Mouse (Mus musculus) midbrain, embryonic 15.5 days (tissue): ENCODE measurements around the gene Ermp1. TPM values are rescaled to one million over a fixed set of nuclear protein-coding genes. Genes with fewer than 3 reads are reported as not detected.
A peak's percentile ranks its signal among the peaks of the same experiment; 100 is the strongest.

Experiments
- ATAC-seq: fragments of 200-750 bp; cut with Nextera tagmentation; replicated peaks from 2 replicates; pipeline ENCODE4 v1.8.0; 2017; ENCODE audit warnings: moderate TSS enrichment
- H3K27ac ChIP-seq: fragments of 300-500 bp; sonication (generic); 2 replicates; pipeline ENCODE4 v1.5.1; 2015; ENCODE audit warnings: mild to moderate bottlenecking, inconsistent platforms
- H3K27me3 ChIP-seq: fragments of 300-500 bp; sonication (generic); replicated peaks from 2 replicates; pipeline ENCODE4 v1.6.1; 2015; ENCODE audit warnings: inconsistent platforms
- H3K36me3 ChIP-seq: fragments of 300-500 bp; sonication (generic); replicated peaks from 2 replicates; pipeline ENCODE4 v1.6.1; 2015; ENCODE audit warnings: inconsistent platforms
- H3K4me1 ChIP-seq: fragments of 300-500 bp; sonication (generic); 2 replicates; pipeline ENCODE4 v1.6.1; 2015; ENCODE audit warnings: inconsistent platforms
- H3K4me2 ChIP-seq: fragments of 300-500 bp; sonication (generic); 2 replicates; pipeline ENCODE4 v1.6.1; 2015; ENCODE audit warnings: inconsistent platforms, mild to moderate bottlenecking, moderate library complexity
- H3K4me3 ChIP-seq: fragments of 300-500 bp; sonication (generic); 2 replicates; pipeline ENCODE4 v1.5.1; 2015; ENCODE audit warnings: mild to moderate bottlenecking, inconsistent platforms
- H3K9ac ChIP-seq: fragments of 300-500 bp; sonication (generic); 2 replicates; pipeline ENCODE4 v1.6.1; 2015; ENCODE audit warnings: mild to moderate bottlenecking, inconsistent platforms
- H3K9me3 ChIP-seq: fragments of 300-500 bp; sonication (generic); 2 replicates; pipeline ENCODE4 v1.6.1; 2016; ENCODE audit warnings: inconsistent platforms
- WGBS: fragments of 180-500 bp; shearing (Covaris S2); methylation state at CpG from one replicate; pipeline ENCODE4 v1.1.7; 2015; ENCODE audit warnings: mixed read lengths; 5-methylcytosine and 5-hydroxymethylcytosine counted together
- polyA plus RNA-seq: library from polyadenylated mRNA; unstranded; fragments of >200 nt; fragmentation: Nextera tagmentation; extraction: Ambion mirVana; gene quantifications from 2 replicates; pipeline ENCODE4 v1.2.1, GENCODE M21; 2015

Ermp1 gene
- polyA plus RNA-seq: 9.0 and 9.2 TPM in 2 replicates

DNA sequence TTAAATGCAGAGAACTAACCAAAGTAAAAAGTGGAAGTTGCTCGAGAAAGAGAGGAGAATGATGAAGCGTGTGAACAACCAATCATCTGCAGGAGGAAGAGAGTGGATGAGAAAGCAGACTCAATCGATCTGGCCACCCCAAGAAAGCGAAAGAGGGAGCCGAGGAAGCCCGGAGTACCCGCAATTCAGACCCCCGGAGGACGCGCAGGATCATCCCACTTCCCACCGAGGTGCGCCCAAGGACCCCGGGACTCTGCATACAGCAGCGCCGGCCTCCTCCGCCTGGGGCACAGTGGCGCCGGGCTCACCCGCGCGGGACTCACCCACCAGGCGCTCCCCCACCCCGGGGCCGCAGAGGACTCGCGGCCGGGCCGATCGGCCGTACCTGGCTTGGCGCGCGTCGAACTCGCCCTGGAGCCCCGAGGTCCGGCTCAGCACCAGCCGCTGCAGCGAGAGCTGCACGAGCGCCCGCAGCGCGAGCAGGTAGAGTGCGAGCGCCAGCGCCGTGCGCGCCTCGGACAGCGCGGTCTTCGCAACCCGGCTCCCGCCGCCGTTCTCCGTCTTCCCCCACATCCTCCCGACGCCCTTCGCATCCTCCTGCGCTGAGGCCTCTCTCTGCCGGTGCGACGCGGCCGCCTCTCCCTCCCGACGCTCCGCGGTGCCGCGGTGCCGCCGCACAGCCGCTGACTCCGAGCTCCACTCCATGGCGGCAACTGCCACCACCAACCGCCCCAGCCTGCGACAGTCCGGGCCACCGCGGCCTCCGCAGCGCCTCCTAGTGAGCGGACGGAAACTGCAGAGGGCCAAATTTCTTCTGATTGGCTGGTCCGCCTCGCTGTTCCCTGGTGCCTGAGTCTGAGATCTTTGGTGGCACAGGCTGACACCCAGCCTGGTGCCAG, at the start of gene Ermp1:
Ermp1 (minus strand) TSS at position 765 of the 899 bp plus-strand sequence.
- Histone ChIP-seq H3K4me3 (peak within 1 kb of the TSS; percentile 83), H3K9me3 (no peaks in the 10 kb centered on the region), H3K4me1 (peaks cover 10% of the 10 kb centered on the region; the same call in 1 of the 2 replicates), H3K36me3 (no peaks in the 10 kb centered on the region), H3K4me2 (peak within 1 kb of the TSS; percentile 62), H3K9ac (peak within 1 kb of the TSS; percentile 76), H3K27ac (peak within 1 kb of the TSS; percentile 89), H3K27me3 (no peaks in the 10 kb centered on the region)
- WGBS: under 1% methylated on average over 89 of the region's 90 CpGs
- ATAC-seq: peak; percentile 97

DNA sequence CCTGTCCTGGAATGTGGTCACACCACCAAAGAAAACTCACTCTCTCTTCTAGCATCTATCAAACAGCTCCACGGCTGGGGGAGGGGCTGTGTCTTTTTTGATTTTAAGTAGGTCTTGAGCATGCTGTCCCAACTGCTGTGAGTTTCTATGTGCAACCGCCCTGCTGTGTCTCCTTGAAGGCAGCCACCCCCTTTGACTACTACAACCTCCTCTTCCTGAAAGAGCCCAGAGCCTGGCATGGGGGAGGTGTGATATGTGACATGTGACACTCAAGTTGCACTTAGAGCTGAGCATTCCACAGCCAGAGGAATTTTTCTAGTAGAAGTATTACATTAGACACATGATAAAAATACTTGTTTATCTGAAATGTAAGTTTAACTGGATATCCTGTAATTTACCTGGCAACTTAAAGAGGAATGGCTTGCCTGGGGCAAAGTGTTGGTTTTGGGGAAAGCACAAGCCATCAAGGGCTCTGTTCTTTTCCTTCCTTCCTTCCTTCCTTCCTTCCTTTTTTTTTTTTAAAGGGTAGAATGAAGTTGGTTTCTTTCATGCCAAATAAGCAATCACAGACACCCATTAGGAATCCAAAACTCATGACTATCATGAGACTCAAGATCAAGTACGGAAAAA, 49.1 kb upstream of the Ermp1 start, which contains the start of gene Mlana:
Mlana (plus strand) TSS at position 580 of the 630 bp plus-strand sequence.
- H3K4me3 ChIP-seq: no peak within 1 kb of the TSS
- 56% methylated on average over 3 of the region's 3 CpGs for WGBS
- no peak within 1 kb of the TSS for H3K27ac ChIP-seq
- no peaks in the 10 kb centered on the region for H3K27me3 ChIP-seq
- no peaks in the 10 kb centered on the region for H3K4me1 ChIP-seq
- H3K9me3 ChIP-seq: no peaks in the 10 kb centered on the region
- H3K9ac ChIP-seq: no peak within 1 kb of the TSS
- ATAC-seq: no peak
- H3K36me3 ChIP-seq: no peaks in the 10 kb centered on the region
- H3K4me2 ChIP-seq: no peak within 1 kb of the TSS

DNA sequence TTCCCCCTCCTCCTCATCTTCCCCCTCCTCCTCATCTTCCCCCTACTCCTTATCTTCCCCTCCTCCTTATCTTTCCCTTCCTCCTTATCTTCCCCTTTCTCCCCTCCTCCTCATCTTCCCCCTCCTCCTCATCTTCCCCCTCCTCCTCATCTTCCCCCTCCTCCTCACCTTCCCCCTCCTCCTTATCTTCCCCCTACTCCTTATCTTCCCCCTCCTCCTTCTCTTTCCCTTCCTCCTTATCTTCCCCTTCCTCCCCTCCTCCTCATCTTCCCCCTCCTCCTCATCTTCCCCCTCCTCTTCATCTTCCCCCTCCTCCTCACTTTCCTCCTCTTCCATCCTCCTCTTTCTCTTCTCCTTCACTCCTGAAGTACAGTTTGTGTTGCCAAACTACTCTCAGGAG, 48.6 kb upstream of the Ermp1 start:
- no peaks in the 10 kb centered on the region for H3K36me3 ChIP-seq
- H3K4me3 ChIP-seq: no peak overlapping the region
- H3K9me3 ChIP-seq: no peaks in the 10 kb centered on the region
- no peak overlapping the region for H3K9ac ChIP-seq
- H3K4me2 ChIP-seq: no peak overlapping the region
- H3K27me3 ChIP-seq: no peaks in the 10 kb centered on the region
- no peak overlapping the region for H3K27ac ChIP-seq
- ATAC-seq: no peak
- no peaks in the 10 kb centered on the region for H3K4me1 ChIP-seq

DNA sequence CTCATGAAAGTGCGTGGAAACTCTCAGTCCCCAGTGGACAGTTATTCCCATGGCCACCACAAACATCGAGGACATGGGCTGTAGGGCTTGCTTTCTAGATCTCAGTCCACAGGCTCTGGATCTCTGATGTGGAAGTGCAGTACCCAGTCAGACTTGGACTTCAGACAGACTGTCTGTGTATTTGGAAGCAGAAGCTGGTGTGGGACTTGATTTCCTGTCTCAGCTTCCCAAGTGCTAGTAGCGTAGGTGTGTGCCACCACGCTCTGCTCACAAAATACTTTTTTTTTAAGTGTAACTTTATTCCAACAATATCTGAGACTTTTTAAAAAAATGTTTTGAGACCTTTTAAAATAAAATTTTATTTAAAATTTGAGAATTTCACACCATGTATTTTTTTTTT, 48.1 kb upstream of the Ermp1 start:
- H3K9ac ChIP-seq: no peak overlapping the region
- no peaks in the 10 kb centered on the region for H3K9me3 ChIP-seq
- 96% methylated on average over 4 of the region's 4 CpGs for WGBS
- no peak overlapping the region for H3K27ac ChIP-seq
- no peaks in the 10 kb centered on the region for H3K4me1 ChIP-seq
- no peak for ATAC-seq
- no peak overlapping the region for H3K4me3 ChIP-seq
- H3K36me3 ChIP-seq: no peaks in the 10 kb centered on the region
- H3K4me2 ChIP-seq: no peak overlapping the region
- H3K27me3 ChIP-seq: no peaks in the 10 kb centered on the region

DNA sequence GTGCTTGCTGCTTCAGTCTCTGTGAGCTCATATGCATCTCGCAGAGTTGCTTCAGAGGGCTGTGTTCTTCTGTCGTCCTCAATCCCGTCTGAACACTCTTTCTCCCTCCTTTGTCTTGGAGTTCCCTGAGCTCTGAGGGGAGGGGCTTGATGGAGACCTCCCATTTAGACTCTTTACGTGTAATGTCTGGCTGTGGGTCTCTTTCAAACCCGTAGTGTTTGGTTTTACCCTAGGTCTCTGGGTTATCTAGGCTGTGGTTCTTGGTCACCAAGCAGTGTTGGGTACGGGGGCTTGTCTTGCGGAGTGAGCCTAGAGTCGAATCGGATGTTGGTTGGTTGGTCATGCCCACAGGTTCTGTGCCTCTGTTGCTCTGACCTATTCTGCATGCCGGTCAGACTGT, 46.9 kb upstream of the Ermp1 start:
- ATAC-seq: no peak
- no peaks in the 10 kb centered on the region for H3K9me3 ChIP-seq
- WGBS: 85% methylated on average over 10 of the region's 10 CpGs

DNA sequence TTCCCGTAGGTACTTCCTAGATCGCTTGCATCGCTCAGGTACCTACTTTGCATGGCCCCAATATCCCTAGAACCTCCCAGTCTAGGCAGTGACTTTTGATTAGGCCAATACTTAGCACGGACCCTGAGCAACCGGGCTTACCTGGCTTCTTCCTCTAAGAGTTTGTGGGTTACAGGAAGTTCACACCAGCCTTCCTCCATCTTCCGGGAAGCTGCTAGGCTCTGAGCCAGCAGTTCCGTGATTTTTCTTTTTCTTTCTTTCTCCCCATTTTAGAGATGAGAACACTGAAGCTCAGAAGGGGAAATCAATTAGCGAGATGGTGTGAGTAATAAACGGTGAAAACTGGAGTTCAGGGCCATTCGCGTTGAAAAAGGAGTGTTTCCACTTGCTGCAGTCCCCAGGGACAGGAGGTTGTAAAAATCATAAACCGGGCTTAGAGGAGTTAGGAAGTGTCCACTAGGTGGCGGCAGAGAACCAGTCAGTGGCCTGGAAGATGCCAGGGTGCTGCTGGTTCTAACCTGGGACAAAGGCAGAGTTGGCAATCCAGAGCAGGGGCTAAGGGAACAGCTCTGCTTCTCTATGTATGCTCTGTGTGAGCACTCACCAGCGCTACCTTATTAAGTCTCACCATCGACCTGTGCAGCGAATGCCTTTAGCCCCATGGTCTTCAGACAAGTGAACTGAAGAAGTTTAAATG, 35.8 kb upstream of the Ermp1 start:
- Histone ChIP-seq H3K9ac (no peak overlapping the region), H3K36me3 (no peaks in the 10 kb centered on the region), H3K4me3 (no peak overlapping the region), H3K4me1 (no peaks in the 10 kb centered on the region), H3K27me3 (no peaks in the 10 kb centered on the region), H3K27ac (no peak overlapping the region), H3K9me3 (no peaks in the 10 kb centered on the region), H3K4me2 (no peak overlapping the region)
- peak; percentile 62; the same call in 1 of the 2 replicates for ATAC-seq
- 53% methylated on average over 16 of the region's 16 CpGs for WGBS

More for the DNA sequence above, 46.9 kb upstream of the Ermp1 start:
- Histone ChIP-seq H3K36me3 (no peaks in the 10 kb centered on the region), H3K4me3 (no peak overlapping the region), H3K27me3 (no peaks in the 10 kb centered on the region), H3K4me1 (no peaks in the 10 kb centered on the region), H3K27ac (no peak overlapping the region), H3K4me2 (no peak overlapping the region), H3K9ac (no peak overlapping the region)

DNA sequence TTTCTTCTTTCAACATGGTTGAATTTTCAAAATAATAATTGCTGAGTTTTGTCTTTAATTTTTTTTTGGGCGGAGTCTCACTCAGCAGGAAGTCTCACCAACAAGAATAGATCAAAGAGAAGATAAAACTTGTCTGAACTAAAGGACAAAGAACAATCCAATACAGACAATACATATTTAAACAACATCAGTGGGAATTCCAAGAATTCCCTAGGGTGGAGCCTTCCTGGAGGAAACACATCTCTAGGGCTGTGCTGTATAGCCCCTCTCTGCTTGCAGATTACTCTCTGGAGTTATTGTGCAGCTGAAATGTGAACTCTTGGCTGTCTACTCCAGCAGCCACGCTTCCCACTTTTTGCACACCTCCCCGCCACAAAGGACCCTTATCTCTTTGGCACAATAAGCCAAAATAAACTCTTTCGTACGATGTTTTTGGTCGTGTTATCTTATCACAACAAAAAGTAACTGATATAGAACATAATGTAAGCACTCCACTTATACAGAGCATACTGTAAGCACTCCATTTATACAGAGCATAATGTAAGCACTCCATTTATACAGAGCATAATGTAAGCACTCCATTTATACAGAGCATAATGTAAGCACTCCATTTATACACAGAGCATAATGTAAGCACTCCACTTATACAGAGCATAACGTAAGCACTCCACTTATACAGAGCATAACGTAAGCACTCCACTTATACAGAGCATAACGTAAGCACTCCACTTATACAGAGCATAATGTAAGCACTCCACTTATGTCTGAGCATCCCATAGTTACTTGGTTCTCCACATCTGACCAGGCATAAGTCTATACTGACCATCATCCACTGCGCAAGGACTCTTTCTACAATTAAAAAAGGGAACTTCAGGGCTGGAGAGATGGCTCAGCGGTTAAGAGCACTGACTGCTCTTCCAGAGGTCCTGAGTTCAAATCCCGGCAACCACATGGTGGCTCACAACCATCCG, 32.3 kb upstream of the Ermp1 start:
- no peak overlapping the region for H3K27ac ChIP-seq
- H3K27me3 ChIP-seq: no peaks in the 10 kb centered on the region
- H3K9me3 ChIP-seq: no peaks in the 10 kb centered on the region
- ATAC-seq: no peak
- H3K4me2 ChIP-seq: no peak overlapping the region
- no peak overlapping the region for H3K4me3 ChIP-seq
- no peaks in the 10 kb centered on the region for H3K4me1 ChIP-seq
- H3K36me3 ChIP-seq: no peaks in the 10 kb centered on the region
- WGBS: 87% methylated on average over 13 of the region's 13 CpGs
- no peak overlapping the region for H3K9ac ChIP-seq

DNA sequence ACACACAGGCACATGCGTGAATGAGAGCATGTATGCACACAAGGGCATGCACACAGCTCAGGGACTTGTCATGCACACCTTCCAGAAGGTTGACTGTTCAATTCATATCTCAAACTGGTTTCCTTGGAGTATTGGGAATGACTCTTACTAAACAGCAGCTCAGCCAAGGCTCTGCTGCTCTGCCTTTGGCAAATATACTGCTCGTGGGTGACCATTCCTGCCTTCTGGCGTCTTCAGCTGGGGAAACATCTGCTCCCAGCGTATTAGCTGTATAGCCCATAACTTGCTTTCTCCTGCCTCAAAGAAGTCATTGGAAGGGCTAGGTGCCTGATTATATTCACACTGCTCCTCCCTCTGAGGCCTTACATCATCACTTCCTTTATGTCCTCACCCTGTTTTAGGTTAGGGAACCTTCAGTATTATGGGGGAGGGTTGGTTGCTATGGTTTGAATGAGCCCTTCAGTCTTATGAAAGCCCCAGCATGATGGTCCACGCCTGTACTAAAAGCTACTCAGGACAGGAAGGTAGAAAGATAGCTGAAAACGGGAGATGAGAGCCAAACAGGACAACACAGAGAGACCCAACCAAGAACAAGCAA, 30.1 kb upstream of the Ermp1 start:
- no peak overlapping the region for H3K9ac ChIP-seq
- H3K36me3 ChIP-seq: no peaks in the 10 kb centered on the region
- H3K9me3 ChIP-seq: no peaks in the 10 kb centered on the region
- H3K27me3 ChIP-seq: no peaks in the 10 kb centered on the region
- no peak overlapping the region for H3K4me3 ChIP-seq
- 85% methylated on average over 6 of the region's 6 CpGs for WGBS
- no peaks in the 10 kb centered on the region for H3K4me1 ChIP-seq
- no peak overlapping the region for H3K4me2 ChIP-seq
- H3K27ac ChIP-seq: no peak overlapping the region
- ATAC-seq: no peak

DNA sequence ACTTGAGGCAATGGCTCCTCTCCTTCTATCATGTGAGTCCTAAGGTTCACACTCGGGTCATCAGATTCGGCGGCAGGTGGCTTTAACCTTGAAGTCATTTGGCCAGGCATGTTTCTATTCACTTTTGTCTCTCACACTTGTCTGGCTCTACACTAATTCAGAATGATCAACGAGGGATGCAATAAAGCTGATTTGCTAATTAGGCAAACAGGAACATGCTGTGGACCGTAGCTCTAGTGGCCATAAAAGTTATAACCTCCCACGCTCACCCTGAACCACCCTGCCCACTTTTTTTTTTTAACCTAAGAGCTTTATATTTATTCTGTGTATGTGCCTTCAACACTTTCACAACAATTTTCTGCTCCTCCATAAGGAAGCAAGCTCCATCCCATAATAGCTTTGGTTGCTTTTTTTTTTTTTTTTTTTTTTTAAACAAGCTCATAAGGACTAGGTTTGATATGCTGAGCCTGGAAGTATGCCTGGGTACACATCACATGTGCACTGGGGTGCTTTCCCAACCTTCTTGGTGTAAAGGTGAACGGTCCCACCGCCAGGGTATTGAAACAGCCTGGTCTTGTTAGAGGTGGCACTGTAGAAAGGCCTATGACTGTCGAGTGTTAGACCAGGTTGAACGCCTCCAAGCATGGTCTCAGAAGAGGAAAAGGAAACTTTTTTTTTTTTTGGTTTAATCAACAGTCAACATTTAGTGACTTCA, 28.4 kb upstream of the Ermp1 start:
- H3K9ac ChIP-seq: no peak overlapping the region
- H3K36me3 ChIP-seq: no peaks in the 10 kb centered on the region
- H3K27ac ChIP-seq: no peak overlapping the region
- H3K4me1 ChIP-seq: no peaks in the 10 kb centered on the region
- no peak overlapping the region for H3K4me2 ChIP-seq
- no peaks in the 10 kb centered on the region for H3K9me3 ChIP-seq
- 90% methylated on average over 10 of the region's 10 CpGs for WGBS
- H3K4me3 ChIP-seq: no peak overlapping the region
- no peak for ATAC-seq
- no peaks in the 10 kb centered on the region for H3K27me3 ChIP-seq

DNA sequence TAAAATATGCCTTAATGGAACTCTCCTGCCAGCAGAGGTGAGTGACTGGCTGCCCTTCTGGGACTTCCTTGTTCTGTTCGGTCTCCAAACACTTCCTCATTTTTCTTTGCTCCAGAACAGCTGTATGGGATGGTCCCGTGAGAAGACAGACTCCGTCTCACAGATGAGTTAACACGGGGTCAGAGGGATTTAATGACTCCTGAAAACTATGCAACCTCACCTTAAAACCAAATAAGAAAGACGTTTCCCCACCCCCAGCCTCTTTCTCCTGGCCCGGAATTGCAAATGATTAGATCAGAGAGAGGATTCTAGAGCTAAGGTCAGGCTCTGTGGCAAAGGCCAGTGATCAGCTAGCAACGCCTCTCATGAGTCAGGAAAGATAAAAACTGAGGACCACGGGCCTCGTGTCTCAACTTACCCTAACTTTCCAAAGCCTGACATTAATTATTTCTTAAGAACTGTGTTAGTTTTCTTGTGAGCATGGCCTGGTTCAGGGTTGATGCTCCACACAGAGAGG, 27.4 kb upstream of the Ermp1 start:
- no peaks in the 10 kb centered on the region for H3K9me3 ChIP-seq
- H3K9ac ChIP-seq: no peak overlapping the region
- 67% methylated on average over 9 of the region's 9 CpGs for WGBS
- no peaks in the 10 kb centered on the region for H3K4me1 ChIP-seq
- no peak overlapping the region for H3K4me2 ChIP-seq
- H3K27me3 ChIP-seq: no peaks in the 10 kb centered on the region
- H3K4me3 ChIP-seq: no peak overlapping the region
- ATAC-seq: no peak
- H3K27ac ChIP-seq: no peak overlapping the region
- no peaks in the 10 kb centered on the region for H3K36me3 ChIP-seq

DNA sequence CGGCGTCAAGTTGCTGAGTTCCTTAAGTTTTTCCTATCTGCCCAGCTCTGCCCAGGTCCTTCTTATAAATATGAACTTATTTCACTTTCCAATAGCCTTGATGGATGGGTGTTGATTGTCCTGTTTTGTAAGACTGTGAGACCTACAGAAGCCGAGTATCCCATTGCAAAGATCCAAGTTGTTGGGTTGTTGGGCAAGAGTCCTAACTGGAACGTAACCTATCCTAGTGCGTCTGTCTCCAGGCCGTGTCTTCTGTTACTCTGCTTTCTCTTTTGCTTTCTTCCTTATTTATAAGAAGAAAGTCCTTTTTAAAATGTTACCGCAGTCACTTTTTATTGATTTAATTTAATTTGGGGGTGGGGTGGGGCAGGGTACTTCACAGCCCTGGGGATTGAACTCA, 26.7 kb upstream of the Ermp1 start:
- no peak overlapping the region for H3K27ac ChIP-seq
- H3K4me3 ChIP-seq: no peak overlapping the region
- no peak overlapping the region for H3K4me2 ChIP-seq
- no peaks in the 10 kb centered on the region for H3K9me3 ChIP-seq
- H3K36me3 ChIP-seq: no peaks in the 10 kb centered on the region
- H3K4me1 ChIP-seq: no peaks in the 10 kb centered on the region
- ATAC-seq: no peak
- WGBS: 94% methylated on average over 7 of the region's 7 CpGs
- no peaks in the 10 kb centered on the region for H3K27me3 ChIP-seq
- H3K9ac ChIP-seq: no peak overlapping the region
